Mouse (Mus musculus): ENCODE measurements around the gene Vmn2r-ps159.
"Not testable (repeated sequence)": the region's sequence is repeated elsewhere in the genome, so short reads cannot be mapped to it uniquely, and the experiment has no call there.

The Vmn2r-ps159 gene

DNA sequence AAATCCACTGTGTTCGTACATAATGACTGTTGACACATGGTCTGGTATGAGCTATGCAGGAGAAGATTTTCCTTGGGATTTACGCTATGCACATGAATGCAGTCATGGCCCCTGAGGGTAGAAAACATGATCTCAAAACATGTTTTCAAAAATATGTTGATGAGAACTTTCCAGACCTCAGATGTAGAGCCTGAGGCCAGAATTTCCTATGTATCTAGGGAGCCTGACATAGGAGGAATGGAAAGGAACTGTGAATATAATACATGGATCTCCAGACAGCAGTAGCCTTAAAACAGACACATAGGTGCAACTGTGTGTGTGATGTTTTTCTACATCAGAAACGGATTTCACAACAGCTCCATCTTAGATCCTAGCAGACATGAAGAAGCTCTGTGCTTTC lies at the start of gene Vmn2r-ps159:
Vmn2r-ps159 (plus strand) TSS at position 301 of the 400 bp plus-strand sequence.
- DNase-seq: not testable (repeated sequence)

DNA sequence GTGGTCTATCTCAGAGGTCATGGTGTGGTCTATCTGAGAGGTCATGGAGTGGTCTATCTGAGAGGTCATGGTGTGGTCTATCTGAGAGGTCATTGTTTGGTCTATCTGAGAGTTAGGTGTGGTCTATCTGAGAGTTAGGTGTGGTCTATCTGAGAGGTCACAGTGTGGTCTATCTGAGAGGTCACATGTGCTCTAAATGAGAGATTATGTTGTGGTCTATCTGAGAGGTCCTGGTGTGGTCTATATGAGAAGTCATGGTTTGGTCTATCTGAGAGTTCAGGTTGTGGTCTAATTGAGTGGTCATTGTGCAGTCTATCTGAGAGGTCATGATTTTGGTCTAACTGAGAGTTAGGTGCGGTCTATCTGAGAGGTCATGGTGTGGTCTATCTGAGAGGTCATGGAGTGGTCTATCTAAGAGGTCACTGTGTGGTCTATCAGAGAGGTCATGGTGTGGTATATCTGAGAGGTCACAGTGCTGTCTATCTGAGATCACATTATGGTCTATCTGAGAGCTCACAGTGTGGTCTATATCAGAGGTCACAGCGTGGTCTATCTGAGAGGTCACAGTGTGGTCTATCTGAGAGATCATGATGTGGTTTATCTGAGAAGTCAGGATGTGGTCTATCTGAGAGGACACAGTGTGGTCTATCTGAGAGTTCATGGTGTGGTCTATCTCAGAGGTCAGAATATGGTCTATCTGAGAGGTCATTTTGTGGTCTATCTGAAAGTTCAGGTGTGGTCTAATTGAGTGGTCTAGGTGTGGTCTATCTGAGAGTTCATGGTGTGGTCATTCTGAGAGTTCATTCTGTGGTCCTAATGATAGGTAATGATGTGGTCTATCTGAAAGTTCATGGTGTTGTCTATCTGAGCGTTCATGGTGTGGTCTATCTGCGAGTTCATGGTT lies 10.9 kb downstream of the Vmn2r-ps159 start:
- not testable (repeated sequence) for DNase-seq

DNA sequence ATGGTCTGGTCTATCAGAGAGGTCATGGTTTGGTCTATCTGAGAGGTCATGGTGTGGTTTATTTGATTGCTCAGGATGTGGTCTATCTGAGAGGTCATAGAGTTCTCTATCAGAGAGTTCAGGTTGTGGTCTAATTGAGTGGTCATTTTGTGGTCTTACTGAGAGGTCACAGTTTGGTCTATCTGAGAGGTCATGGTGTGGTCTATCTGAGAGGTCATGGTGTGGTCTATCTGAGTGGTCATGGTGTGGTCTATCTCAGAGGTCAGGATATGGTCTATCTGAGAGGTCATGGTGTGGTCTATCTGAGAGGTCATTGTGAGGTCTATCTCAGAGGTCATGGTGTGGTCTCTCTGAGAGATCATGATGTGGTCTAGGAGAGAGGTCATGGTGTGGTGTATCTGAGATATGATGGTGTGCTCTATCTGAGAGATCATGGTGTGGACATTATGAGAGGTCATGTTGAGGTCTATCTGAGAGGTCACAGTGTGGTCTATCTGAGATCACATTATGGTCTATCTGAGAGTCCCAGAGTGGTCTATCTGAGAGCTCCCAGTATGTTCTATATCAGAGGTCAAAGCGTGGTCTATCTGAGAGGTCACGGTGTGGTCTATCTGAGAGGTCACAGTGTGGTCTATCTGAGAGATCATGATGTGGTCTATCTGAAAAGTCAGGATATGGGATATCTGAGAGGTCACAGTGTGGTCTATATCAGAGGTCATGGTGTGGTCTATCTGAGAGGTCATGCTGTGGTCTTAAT lies 11.8 kb downstream of the Vmn2r-ps159 start:
- no peak for DNase-seq

DNA sequence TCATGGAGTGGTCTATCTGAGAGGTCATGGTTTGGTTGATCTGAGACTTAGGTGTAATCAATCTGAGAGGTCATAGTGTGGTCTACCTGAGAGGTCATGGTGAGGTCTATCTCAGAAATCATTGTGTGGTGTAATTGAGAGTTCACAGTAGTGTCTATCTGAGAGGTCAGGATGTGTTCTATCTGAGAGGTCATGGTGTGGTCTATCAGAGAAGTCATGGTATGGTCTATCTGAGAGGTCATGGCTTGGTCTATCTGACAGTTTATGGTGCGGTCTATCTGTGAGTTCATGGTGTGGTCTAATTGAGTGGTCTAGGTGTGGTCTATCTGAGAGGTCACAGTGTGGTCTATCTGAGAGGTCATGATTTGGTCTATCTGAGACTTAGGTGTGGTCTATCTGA lies 12.4 kb downstream of the Vmn2r-ps159 start:
- no peak for DNase-seq

GRCm38 (mm10) chr4:156356756-156357437 lies 26.0 kb downstream of the Vmn2r-ps159 start:
- not testable (repeated sequence) for DNase-seq
